Mouse (Mus musculus): ENCODE measurements around the gene Wfdc5. TPM values are rescaled to one million over a fixed set of nuclear protein-coding genes. Genes with fewer than 3 reads are reported as not detected.

Wfdc5 gene
- polyA plus RNA-seq, 1 experiment from 2014 or later = not detected

GRCm38 (mm10) chr2:164180124-164180523 lies 2.4 kb downstream of the Wfdc5 start:
- H3K4me3 ChIP-seq (ENCODE audit: low read depth, low read length) = no peak overlapping the region
- no peak overlapping the region for H3K9ac ChIP-seq (ENCODE audit: low read length)
- no peak overlapping the region for H3K27ac ChIP-seq (ENCODE audit: low read depth, low read length)
- WGBS = 38% methylated on average over 3 of the region's 3 CpGs
- DNase-seq (ENCODE audit: low spot score) (peak; percentile 20), ATAC-seq (no peak)
- no peaks in the 10 kb centered on the region for H3K4me1 ChIP-seq (ENCODE audit: control insufficient read depth, insufficient read depth, low read length)
- no peaks in the 10 kb centered on the region for H3K9me3 ChIP-seq (replicated peaks; ENCODE audit: control insufficient read depth, low read length)
- no peak overlapping the region for H3K4me2 ChIP-seq (ENCODE audit: low read length)
- no peaks in the 10 kb centered on the region for H3K27me3 ChIP-seq (replicated peaks; ENCODE audit: control insufficient read depth, insufficient read depth, low read length)
- H3K36me3 ChIP-seq (ENCODE audit: control insufficient read depth, insufficient read depth, low read length) = no peaks in the 10 kb centered on the region

- H3K4me3 ChIP-seq (ENCODE audit: low read depth, low read length) = no peak overlapping the region
- H3K9me3 ChIP-seq (replicated peaks; ENCODE audit: control insufficient read depth, low read length) = no peaks in the 10 kb centered on the region
- no peaks in the 10 kb centered on the region for H3K36me3 ChIP-seq (ENCODE audit: control insufficient read depth, insufficient read depth, low read length)
- no peaks in the 10 kb centered on the region for H3K4me1 ChIP-seq (ENCODE audit: control insufficient read depth, insufficient read depth, low read length)
- H3K27ac ChIP-seq (ENCODE audit: low read depth, low read length) = no peak overlapping the region
- no peak overlapping the region for H3K4me2 ChIP-seq (ENCODE audit: low read length)
- 88% methylated on average over 5 of the region's 5 CpGs for WGBS
- DNase-seq (ENCODE audit: low spot score) (no peak), ATAC-seq (no peak)
- H3K27me3 ChIP-seq (replicated peaks; ENCODE audit: control insufficient read depth, insufficient read depth, low read length) = 0 out of 2 replicates have a peak, but pooled peaks cover 4% of the 10 kb centered on the region
- no peak overlapping the region for H3K9ac ChIP-seq (ENCODE audit: low read length)
Measured at GRCm38 (mm10) chr2:164177831-164178230, 4.7 kb downstream of the Wfdc5 start.

- Histone ChIP-seq H3K4me1 (ENCODE audit: control insufficient read depth, insufficient read depth, low read length) (0 out of 2 replicates have a peak, but pooled peaks cover 2% of the 10 kb centered on the region), H3K36me3 (ENCODE audit: control insufficient read depth, insufficient read depth, low read length) (no peaks in the 10 kb centered on the region), H3K27me3 (replicated peaks; ENCODE audit: control insufficient read depth, insufficient read depth, low read length) (peaks cover 16% of the 10 kb centered on the region), H3K27ac (ENCODE audit: low read depth, low read length) (no peak overlapping the region), H3K4me3 (ENCODE audit: low read depth, low read length) (no peak overlapping the region), H3K4me2 (ENCODE audit: low read length) (no peak overlapping the region), H3K9ac (ENCODE audit: low read length) (no peak overlapping the region), H3K9me3 (replicated peaks; ENCODE audit: control insufficient read depth, low read length) (no peaks in the 10 kb centered on the region)
- DNase-seq (ENCODE audit: low spot score) = no peak
- ATAC-seq = no peak
- WGBS = 58% methylated on average over 3 of the region's 3 CpGs
Measured at GRCm38 (mm10) chr2:164175850-164176249, 6.7 kb downstream of the Wfdc5 start.

- H3K9ac ChIP-seq (ENCODE audit: low read length) = no peak overlapping the region
- H3K4me1 ChIP-seq (ENCODE audit: control insufficient read depth, insufficient read depth, low read length) = 0 out of 2 replicates have a peak, but pooled peaks cover 3% of the 10 kb centered on the region
- H3K4me2 ChIP-seq (ENCODE audit: low read length) = no peak overlapping the region
- H3K4me3 ChIP-seq (ENCODE audit: low read depth, low read length) = no peak overlapping the region
- 72% methylated on average over 8 of the region's 8 CpGs for WGBS
- peaks cover 26% of the 10 kb centered on the region for H3K27me3 ChIP-seq (replicated peaks; ENCODE audit: control insufficient read depth, insufficient read depth, low read length)
- no peaks in the 10 kb centered on the region for H3K36me3 ChIP-seq (ENCODE audit: control insufficient read depth, insufficient read depth, low read length)
- no peak overlapping the region for H3K27ac ChIP-seq (ENCODE audit: low read depth, low read length)
- ATAC-seq (no peak), DNase-seq (ENCODE audit: low spot score) (no peak)
- no peaks in the 10 kb centered on the region for H3K9me3 ChIP-seq (replicated peaks; ENCODE audit: control insufficient read depth, low read length)
Measured at GRCm38 (mm10) chr2:164174649-164175395, 7.7 kb downstream of the Wfdc5 start.

GRCm38 (mm10) chr2:164173394-164173793 lies 9.1 kb downstream of the Wfdc5 start:
- Histone ChIP-seq H3K36me3 (ENCODE audit: control insufficient read depth, insufficient read depth, low read length) (no peaks in the 10 kb centered on the region), H3K9me3 (replicated peaks; ENCODE audit: control insufficient read depth, low read length) (no peaks in the 10 kb centered on the region), H3K9ac (ENCODE audit: low read length) (no peak overlapping the region), H3K27ac (ENCODE audit: low read depth, low read length) (no peak overlapping the region), H3K27me3 (replicated peaks; ENCODE audit: control insufficient read depth, insufficient read depth, low read length) (peaks cover 40% of the 10 kb centered on the region), H3K4me2 (ENCODE audit: low read length) (no peak overlapping the region), H3K4me1 (ENCODE audit: control insufficient read depth, insufficient read depth, low read length) (0 out of 2 replicates have a peak, but pooled peaks cover 3% of the 10 kb centered on the region), H3K4me3 (ENCODE audit: low read depth, low read length) (no peak overlapping the region)
- WGBS = 71% methylated on average over 3 of the region's 3 CpGs
- no peak for ATAC-seq
- DNase-seq (ENCODE audit: low spot score) = no peak

GRCm38 (mm10) chr2:164170902-164171301 lies 11.6 kb downstream of the Wfdc5 start, which contains the start of gene Kcns1:
Gene Kcns1 (minus strand): TSS chr2:164171113.
- WGBS = 1% methylated on average over 29 of the region's 29 CpGs
- H3K9ac ChIP-seq (ENCODE audit: low read length) = peak within 1 kb of the TSS; percentile 46
- 0 out of 2 replicates have a peak, but pooled peaks cover 3% of the 10 kb centered on the region for H3K4me1 ChIP-seq (ENCODE audit: control insufficient read depth, insufficient read depth, low read length)
- H3K27ac ChIP-seq (ENCODE audit: low read depth, low read length) = no peak within 1 kb of the TSS
- H3K4me2 ChIP-seq (ENCODE audit: low read length) = peak within 1 kb of the TSS; percentile 53
- DNase-seq (ENCODE audit: low spot score) = peak; percentile 11
- H3K4me3 ChIP-seq (ENCODE audit: low read depth, low read length) = peak within 1 kb of the TSS; percentile 27
- no peaks in the 10 kb centered on the region for H3K36me3 ChIP-seq (ENCODE audit: control insufficient read depth, insufficient read depth, low read length)
- no peaks in the 10 kb centered on the region for H3K9me3 ChIP-seq (replicated peaks; ENCODE audit: control insufficient read depth, low read length)
- H3K27me3 ChIP-seq (replicated peaks; ENCODE audit: control insufficient read depth, insufficient read depth, low read length) = peaks cover 60% of the 10 kb centered on the region
- no peak for ATAC-seq

GRCm38 (mm10) chr2:164170326-164170725 lies 12.2 kb downstream of the Wfdc5 start:
- H3K9ac ChIP-seq (ENCODE audit: low read length) = no peak overlapping the region; the same call in 1 of the 2 replicates

GRCm38 (mm10) chr2:164168571-164168946 lies 14.0 kb downstream of the Wfdc5 start:
- H3K4me3 ChIP-seq (ENCODE audit: low read depth, low read length) = peak overlapping the region; percentile 28
- ATAC-seq (peak; percentile 44; the same call in 1 of the 2 replicates), DNase-seq (ENCODE audit: low spot score) (peak; percentile 39)
- WGBS = 12% methylated on average over 41 of the region's 42 CpGs
- no peak overlapping the region for H3K9ac ChIP-seq (ENCODE audit: low read length)
- peak overlapping the region; percentile 51 for H3K4me2 ChIP-seq (ENCODE audit: low read length)
- no peaks in the 10 kb centered on the region for H3K36me3 ChIP-seq (ENCODE audit: control insufficient read depth, insufficient read depth, low read length)
- H3K9me3 ChIP-seq (replicated peaks; ENCODE audit: control insufficient read depth, low read length) = no peaks in the 10 kb centered on the region
- H3K27me3 ChIP-seq (replicated peaks; ENCODE audit: control insufficient read depth, insufficient read depth, low read length) = peaks cover 60% of the 10 kb centered on the region
- H3K27ac ChIP-seq (ENCODE audit: low read depth, low read length) = no peak overlapping the region
- 0 out of 2 replicates have a peak, but pooled peaks cover 3% of the 10 kb centered on the region for H3K4me1 ChIP-seq (ENCODE audit: control insufficient read depth, insufficient read depth, low read length)

More at GRCm38 (mm10) chr2:164170326-164170725, 12.2 kb downstream of the Wfdc5 start:
- H3K27me3 ChIP-seq (replicated peaks; ENCODE audit: control insufficient read depth, insufficient read depth, low read length) = peaks cover 60% of the 10 kb centered on the region
- DNase-seq (ENCODE audit: low spot score) (no peak), ATAC-seq (no peak)
- no peaks in the 10 kb centered on the region for H3K9me3 ChIP-seq (replicated peaks; ENCODE audit: control insufficient read depth, low read length)
- no peaks in the 10 kb centered on the region for H3K36me3 ChIP-seq (ENCODE audit: control insufficient read depth, insufficient read depth, low read length)
- H3K4me1 ChIP-seq (ENCODE audit: control insufficient read depth, insufficient read depth, low read length) = 0 out of 2 replicates have a peak, but pooled peaks cover 3% of the 10 kb centered on the region
- H3K4me3 ChIP-seq (ENCODE audit: low read depth, low read length) = no peak overlapping the region
- H3K4me2 ChIP-seq (ENCODE audit: low read length) = peak overlapping the region; percentile 12; the same call in 1 of the 2 replicates
- WGBS = 2% methylated on average over 11 of the region's 11 CpGs
- H3K27ac ChIP-seq (ENCODE audit: low read depth, low read length) = no peak overlapping the region
